Mouse (Mus musculus): ENCODE measurements at regions not wholly inside any gene's neighbourhood (a gene's known extent, or its start where the extent isn't known, plus 50 kb on each side); places are given as distances from the start of the nearest gene placed in this dataset.
A peak's percentile ranks its signal among the peaks of the same experiment; 100 is the strongest.
"Not testable (repeated sequence)": the region's sequence is repeated elsewhere in the genome, so short reads cannot be mapped to it uniquely, and the experiment has no call there.

DNA sequence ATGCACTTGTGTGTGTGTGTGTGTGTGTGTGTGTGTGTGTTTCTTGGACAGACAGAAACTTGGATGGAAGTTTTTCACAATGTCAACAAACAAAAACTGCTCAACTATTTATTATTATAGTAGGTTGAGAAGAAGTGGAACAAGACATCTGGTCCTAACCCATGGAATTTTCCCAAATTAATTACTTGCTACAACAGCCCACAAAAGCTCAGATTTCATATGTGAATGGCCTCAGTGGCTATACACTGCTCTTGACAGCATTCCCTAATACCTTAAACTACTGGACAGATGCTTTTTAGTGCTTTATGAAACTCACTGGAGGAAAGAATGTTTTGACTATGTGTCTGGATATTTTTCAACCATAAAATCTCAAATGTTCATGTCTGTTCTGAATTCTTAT is 2009.5 kb upstream of the Pcdh17 start:
- H3K4me2 ChIP-seq: no peak overlapping the region
- H3K27ac ChIP-seq (ENCODE audit: low read depth): no peak overlapping the region
- ATAC-seq (ENCODE audit: insufficient read depth): no peak
- DNase-seq: peak; percentile 5
- no peaks in the 10 kb centered on the region for H3K4me1 ChIP-seq (ENCODE audit: insufficient read depth)
- no peak for TF ChIP-seq CTCF (IDR thresholded peaks at IDR 0.05; ENCODE audit: low read depth)
- no peaks in the 10 kb centered on the region for H3K27me3 ChIP-seq (ENCODE audit: insufficient read depth, low read length)
- no peaks in the 10 kb centered on the region for H3K36me3 ChIP-seq (ENCODE audit: insufficient read depth)
- H3K9ac ChIP-seq: no peak overlapping the region
- no peak overlapping the region for H3K4me3 ChIP-seq (ENCODE audit: low read depth, low read length)
- H3K9me3 ChIP-seq (ENCODE audit: low read depth, low read length): no peaks in the 10 kb centered on the region

DNA sequence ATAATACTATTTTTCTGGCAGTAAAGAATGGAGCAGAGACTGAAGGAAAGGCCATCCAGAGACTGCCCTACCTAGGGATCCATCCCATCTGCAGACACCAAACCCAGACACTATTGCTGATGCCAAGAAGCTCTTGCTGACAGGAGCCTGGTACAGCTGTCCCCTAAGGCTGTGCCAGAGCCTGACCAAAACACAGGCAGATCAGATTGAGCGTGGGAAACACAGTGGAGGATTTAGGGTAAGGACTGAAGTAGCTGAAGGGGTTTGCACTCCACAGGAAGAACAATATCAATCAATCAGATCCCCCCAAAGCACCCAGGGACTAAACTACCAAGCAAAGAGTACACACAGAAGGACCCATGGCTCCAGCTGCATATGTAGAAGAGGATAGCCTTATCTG is 1994.5 kb upstream of the Pcdh17 start:
- H3K27ac ChIP-seq (ENCODE audit: low read depth); H3K27me3 ChIP-seq (ENCODE audit: insufficient read depth, low read length); H3K9me3 ChIP-seq (ENCODE audit: low read depth, low read length); H3K4me3 ChIP-seq (ENCODE audit: low read depth, low read length); H3K4me2 ChIP-seq; H3K4me1 ChIP-seq (ENCODE audit: insufficient read depth); DNase-seq; H3K9ac ChIP-seq; H3K36me3 ChIP-seq (ENCODE audit: insufficient read depth); ATAC-seq (ENCODE audit: insufficient read depth): not testable (repeated sequence)
- WGBS: 75% methylated on average over 1 of the region's 1 CpGs

DNA sequence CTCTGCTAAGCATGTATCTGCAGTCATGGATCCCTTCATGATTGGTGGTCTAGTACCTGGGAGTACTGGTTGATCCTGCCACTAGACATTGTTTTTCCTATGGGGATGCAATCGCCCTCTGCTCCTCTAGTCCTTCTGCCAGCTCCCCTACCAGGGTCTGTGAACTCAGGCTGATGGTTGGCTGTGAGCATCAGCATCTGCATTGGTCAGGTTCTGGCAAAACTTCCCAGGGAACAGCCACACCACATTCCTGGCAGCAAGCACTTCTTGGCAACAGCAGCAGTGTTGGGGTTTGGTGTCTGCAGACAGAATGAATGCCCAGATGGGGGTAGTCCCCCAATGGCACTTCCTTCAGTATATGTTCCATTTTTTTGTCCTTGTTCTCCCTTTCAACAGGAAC is 1989.9 kb upstream of the Pcdh17 start:
- H3K4me3 ChIP-seq (ENCODE audit: low read depth, low read length): no peak overlapping the region
- H3K27ac ChIP-seq (ENCODE audit: low read depth): no peak overlapping the region
- DNase-seq (no peak), ATAC-seq (ENCODE audit: insufficient read depth) (no peak)
- no peaks in the 10 kb centered on the region for H3K36me3 ChIP-seq (ENCODE audit: insufficient read depth)
- no peak for TF ChIP-seq CTCF (IDR thresholded peaks at IDR 0.05; ENCODE audit: low read depth)
- H3K4me2 ChIP-seq: no peak overlapping the region
- H3K27me3 ChIP-seq (ENCODE audit: insufficient read depth, low read length): no peaks in the 10 kb centered on the region
- H3K9me3 ChIP-seq (ENCODE audit: low read depth, low read length): no peaks in the 10 kb centered on the region
- H3K4me1 ChIP-seq (ENCODE audit: insufficient read depth): no peaks in the 10 kb centered on the region
- H3K9ac ChIP-seq: no peak overlapping the region
- 64% methylated on average over 1 of the region's 1 CpGs for WGBS

GRCm38 (mm10) chr14:82466708-82467107 is 1976.7 kb upstream of the Pcdh17 start:
- H3K27me3 ChIP-seq (ENCODE audit: insufficient read depth, low read length): no peaks in the 10 kb centered on the region
- DNase-seq: no peak
- H3K36me3 ChIP-seq (ENCODE audit: insufficient read depth): no peaks in the 10 kb centered on the region
- no peak overlapping the region for H3K4me3 ChIP-seq (ENCODE audit: low read depth, low read length)
- no peaks in the 10 kb centered on the region for H3K4me1 ChIP-seq (ENCODE audit: insufficient read depth)
- no peak overlapping the region for H3K9ac ChIP-seq
- WGBS: 33% methylated on average over 1 of the region's 1 CpGs
- no peak overlapping the region for H3K4me2 ChIP-seq
- no peak overlapping the region for H3K27ac ChIP-seq (ENCODE audit: low read depth)
- H3K9me3 ChIP-seq (ENCODE audit: low read depth, low read length): no peaks in the 10 kb centered on the region
- TF ChIP-seq CTCF (IDR thresholded peaks at IDR 0.05; ENCODE audit: low read depth): no peak
- ATAC-seq (ENCODE audit: insufficient read depth): no peak

Data from lung, embryonic 14.5 days (tissue).